Mouse (Mus musculus) intestine, embryonic 14.5 days (tissue): ENCODE results near the gene Capn11. TPM values are rescaled to one million over a fixed set of nuclear protein-coding genes. Genes with fewer than 3 reads are reported as not detected.

Experiments used
- ATAC-seq: fragments of 200-750 bp; cut with Nextera tagmentation; replicated peaks from 2 replicates; pipeline ENCODE4 v1.8.0; 2017; ENCODE audit warnings: low read depth, moderate number of reproducible peaks, moderate TSS enrichment, moderate library complexity; ENCODE audit not compliant: low FRiP score, low TSS enrichment
- DNase-seq: peaks from one replicate; pipeline ENCODE4 v3.0.0-alpha.2; 2018; ENCODE audit warnings: low spot score
- H3K27ac ChIP-seq: fragments of 300-500 bp; sonication (generic); 2 replicates; pipeline ENCODE4 v1.5.1; 2014; ENCODE audit warnings: low read depth, mild to moderate bottlenecking, control low read depth
- H3K27me3 ChIP-seq: fragments of 300-500 bp; sonication (generic); replicated peaks from 2 replicates; pipeline ENCODE4 v1.6.1; 2014; ENCODE audit warnings: low read length, control low read depth; ENCODE audit not compliant: control insufficient read depth, insufficient read depth
- H3K36me3 ChIP-seq: fragments of 300-500 bp; sonication (generic); 2 replicates; pipeline ENCODE4 v1.6.1; 2014; ENCODE audit warnings: low read length, control low read depth; ENCODE audit not compliant: control insufficient read depth, insufficient read depth
- H3K4me1 ChIP-seq: fragments of 300-500 bp; sonication (generic); replicated peaks from 2 replicates; pipeline ENCODE4 v1.6.1; 2014; ENCODE audit warnings: low read length, control low read depth, mixed read lengths; ENCODE audit not compliant: control insufficient read depth, insufficient read depth
- H3K4me2 ChIP-seq: fragments of 300-500 bp; sonication (generic); 2 replicates; pipeline ENCODE4 v1.6.1; 2014; ENCODE audit warnings: low read length
- H3K4me3 ChIP-seq: fragments of 300-500 bp; sonication (generic); 2 replicates; pipeline ENCODE4 v1.5.1; 2014; ENCODE audit warnings: low read depth, low read length, control low read depth, mixed read lengths
- H3K9ac ChIP-seq: fragments of 300-500 bp; sonication (generic); 2 replicates; pipeline ENCODE4 v1.6.1; 2014; ENCODE audit warnings: mild to moderate bottlenecking, low read length
- H3K9me3 ChIP-seq: fragments of 300-500 bp; sonication (generic); 2 replicates; pipeline ENCODE4 v1.6.1; 2016; ENCODE audit warnings: low read length, control low read depth; ENCODE audit not compliant: control insufficient read depth
- WGBS: fragments of 180-500 bp; shearing (Covaris S2); extraction: QIAGEN DNeasy Blood & Tissue Kit; methylation state at CpG from one replicate; pipeline ENCODE4 v1.1.7; 2014; 5-methylcytosine and 5-hydroxymethylcytosine counted together
- polyA plus RNA-seq: library from polyadenylated mRNA; unstranded; fragments of >200 nt; fragmentation: Nextera tagmentation; extraction: Ambion mirVana; gene quantifications from 2 replicates; pipeline ENCODE4 v1.2.1, GENCODE M21; 2014

Gene Capn11
- polyA plus RNA-seq, 1 experiment from 2014 or later: not detected

GRCm38 (mm10) chr17:45601325-45601724 is 57.8 kb downstream of the Capn11 start:
- 17% methylated on average over 22 of the region's 22 CpGs for WGBS
- Histone ChIP-seq H3K27ac (no peak overlapping the region), H3K9ac (no peak overlapping the region), H3K4me3 (no peak overlapping the region), H3K9me3 (no peaks in the 10 kb centered on the region), H3K4me1 (peaks cover 34% of the 10 kb centered on the region), H3K4me2 (peak overlapping the region; percentile 3; the same call in 1 of the 2 replicates), H3K27me3 (peaks cover 4% of the 10 kb centered on the region; the same call in 1 of the 2 replicates), H3K36me3 (no peaks in the 10 kb centered on the region)
- ATAC-seq (no peak), DNase-seq (peak; percentile 56)

DNA sequence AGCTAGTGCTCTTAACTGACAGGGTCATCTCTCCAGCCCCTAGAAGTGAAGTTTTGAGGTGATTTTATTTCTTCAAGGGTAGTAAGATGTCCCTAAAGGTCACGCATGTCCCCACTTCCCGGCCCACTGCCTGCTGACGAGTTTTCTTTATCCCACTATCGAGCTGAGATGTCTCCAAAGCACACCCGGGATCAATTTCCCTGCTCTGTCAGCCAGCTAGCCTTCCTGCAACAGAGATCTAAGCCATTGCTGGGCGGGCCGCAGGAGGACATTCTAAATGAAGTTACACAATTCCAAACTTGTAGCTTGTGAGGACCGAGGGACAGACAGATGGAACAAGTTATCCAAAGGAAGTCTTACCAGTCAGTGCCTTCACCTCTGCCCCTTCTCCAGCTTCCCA is 58.9 kb downstream of the Capn11 start:
- Histone ChIP-seq H3K4me2 (no peak overlapping the region), H3K9ac (no peak overlapping the region), H3K36me3 (no peaks in the 10 kb centered on the region), H3K4me1 (peaks cover 42% of the 10 kb centered on the region), H3K4me3 (no peak overlapping the region), H3K27ac (no peak overlapping the region), H3K9me3 (no peaks in the 10 kb centered on the region), H3K27me3 (peaks cover 4% of the 10 kb centered on the region; the same call in 1 of the 2 replicates)
- DNase-seq (no peak), ATAC-seq (no peak)
- WGBS: 71% methylated on average over 8 of the region's 8 CpGs

- peaks cover 48% of the 10 kb centered on the region for H3K4me1 ChIP-seq
- peak within 1 kb of the TSS; percentile 23 for H3K4me3 ChIP-seq
- DNase-seq (peak; percentile 77), ATAC-seq (peak; percentile 56)
- 19% methylated on average over 32 of the region's 32 CpGs for WGBS
- H3K4me2 ChIP-seq: peak within 1 kb of the TSS; percentile 61
- H3K36me3 ChIP-seq: no peaks in the 10 kb centered on the region
- H3K9me3 ChIP-seq: no peaks in the 10 kb centered on the region
- no peak within 1 kb of the TSS; the same call in 1 of the 2 replicates for H3K27ac ChIP-seq
- H3K9ac ChIP-seq: peak within 1 kb of the TSS; percentile 29; the same call in 1 of the 2 replicates
- peaks cover 4% of the 10 kb centered on the region; the same call in 1 of the 2 replicates for H3K27me3 ChIP-seq
Observed at GRCm38 (mm10) chr17:45599446-45600242, 59.5 kb downstream of the Capn11 start, which contains the start of gene Slc29a1. Gene Slc29a1 (minus strand): TSS chr17:45599606.

- Histone ChIP-seq H3K4me3 (no peak overlapping the region; the same call in 1 of the 2 replicates), H3K27me3 (peaks cover 6% of the 10 kb centered on the region; the same call in 1 of the 2 replicates), H3K4me1 (peaks cover 56% of the 10 kb centered on the region), H3K4me2 (peak overlapping the region; percentile 61), H3K9me3 (no peaks in the 10 kb centered on the region), H3K36me3 (no peaks in the 10 kb centered on the region), H3K27ac (no peak overlapping the region; the same call in 1 of the 2 replicates), H3K9ac (no peak overlapping the region)
- no peak for DNase-seq
- WGBS: 35% methylated on average over 3 of the region's 3 CpGs
- 0 out of 2 replicates have a peak, but pooled peaks have one; percentile 13 for ATAC-seq
Observed at GRCm38 (mm10) chr17:45598891-45599290, 60.2 kb downstream of the Capn11 start.

DNA sequence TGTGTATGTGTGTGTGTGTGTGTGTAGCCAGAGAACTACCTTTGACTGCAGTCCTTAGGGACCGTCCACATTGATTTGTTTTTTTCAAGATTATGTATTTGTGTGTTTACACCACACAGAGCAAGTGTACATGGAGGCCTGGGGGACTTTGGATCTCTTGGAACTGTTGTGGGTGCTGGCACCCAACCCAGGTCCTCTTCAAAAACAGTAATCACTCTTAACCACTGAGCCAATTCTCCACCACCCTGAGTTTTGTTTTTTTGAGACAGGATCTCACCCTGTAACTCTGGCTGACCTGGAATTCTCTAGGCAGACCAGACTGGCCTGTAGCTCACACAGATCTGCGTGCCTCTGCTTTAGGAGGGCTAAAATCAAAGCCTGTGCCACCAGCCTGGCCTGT is 60.7 kb downstream of the Capn11 start:
- H3K27me3 ChIP-seq: peaks cover 6% of the 10 kb centered on the region; the same call in 1 of the 2 replicates
- H3K4me3 ChIP-seq: no peak overlapping the region
- H3K9ac ChIP-seq: no peak overlapping the region
- DNase-seq (no peak), ATAC-seq (no peak)
- no peaks in the 10 kb centered on the region for H3K36me3 ChIP-seq
- H3K27ac ChIP-seq: no peak overlapping the region
- no peaks in the 10 kb centered on the region for H3K9me3 ChIP-seq
- no peak overlapping the region for H3K4me2 ChIP-seq
- H3K4me1 ChIP-seq: peaks cover 61% of the 10 kb centered on the region
- 87% methylated on average over 2 of the region's 2 CpGs for WGBS

- H3K9me3 ChIP-seq: no peaks in the 10 kb centered on the region
- H3K4me1 ChIP-seq: peaks cover 67% of the 10 kb centered on the region
- H3K27me3 ChIP-seq: peaks cover 6% of the 10 kb centered on the region; the same call in 1 of the 2 replicates
- H3K4me2 ChIP-seq: no peak overlapping the region
- DNase-seq (no peak), ATAC-seq (no peak)
- no peak overlapping the region for H3K4me3 ChIP-seq
- H3K9ac ChIP-seq: no peak overlapping the region
- H3K36me3 ChIP-seq: no peaks in the 10 kb centered on the region
- 34% methylated on average over 3 of the region's 3 CpGs for WGBS
- H3K27ac ChIP-seq: no peak overlapping the region
Observed at GRCm38 (mm10) chr17:45597787-45598186, 61.3 kb downstream of the Capn11 start.

GRCm38 (mm10) chr17:45596631-45597396 is 62.3 kb downstream of the Capn11 start:
- 46% methylated on average over 11 of the region's 11 CpGs for WGBS
- no peak overlapping the region for H3K4me2 ChIP-seq
- no peak overlapping the region for H3K9ac ChIP-seq
- H3K27me3 ChIP-seq: peaks cover 6% of the 10 kb centered on the region; the same call in 1 of the 2 replicates
- H3K4me3 ChIP-seq: no peak overlapping the region
- ATAC-seq (0 out of 2 replicates have a peak, but pooled peaks have one; percentile 33), DNase-seq (peak; percentile 80)
- H3K27ac ChIP-seq: 0 out of 2 replicates have a peak overlapping the region, but pooled peaks have one; percentile 16
- no peaks in the 10 kb centered on the region for H3K36me3 ChIP-seq
- H3K9me3 ChIP-seq: no peaks in the 10 kb centered on the region
- peaks cover 70% of the 10 kb centered on the region for H3K4me1 ChIP-seq

DNA sequence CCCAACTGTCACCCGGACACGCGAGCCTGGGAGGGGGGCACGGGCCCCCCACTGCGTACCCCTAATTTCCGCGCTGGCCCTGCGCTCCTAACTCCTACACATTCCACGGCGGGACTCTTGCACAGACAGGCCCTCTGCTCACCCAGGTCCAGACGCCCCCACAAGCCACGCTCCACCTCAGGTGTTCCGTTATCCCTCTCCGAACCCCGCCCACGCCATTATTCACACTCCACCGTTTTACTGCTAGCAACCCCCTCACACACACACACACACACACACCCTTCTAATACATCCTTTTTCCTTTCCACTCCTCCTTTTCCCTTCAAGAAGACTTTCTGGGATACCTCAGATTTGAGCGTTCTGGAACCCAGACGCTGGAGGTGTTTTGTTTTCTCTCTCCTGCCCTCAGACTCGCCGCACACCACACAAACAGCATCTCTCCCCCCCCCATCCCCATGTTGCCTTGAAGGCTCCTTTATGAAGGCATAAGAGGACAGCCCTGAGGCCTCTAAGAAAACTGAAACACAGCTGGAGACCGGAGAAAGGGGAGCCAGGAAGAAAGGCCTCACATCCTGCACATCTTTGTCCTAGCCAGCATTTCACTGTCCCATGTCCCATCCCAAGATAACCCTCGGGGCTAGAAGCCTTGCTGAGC is 63.3 kb downstream of the Capn11 start:
- H3K27me3 ChIP-seq: peaks cover 6% of the 10 kb centered on the region; the same call in 1 of the 2 replicates
- no peak for DNase-seq
- no peaks in the 10 kb centered on the region for H3K36me3 ChIP-seq
- peaks cover 61% of the 10 kb centered on the region for H3K4me1 ChIP-seq
- no peaks in the 10 kb centered on the region for H3K9me3 ChIP-seq
- peak overlapping the region; percentile 96 for H3K4me2 ChIP-seq
- H3K9ac ChIP-seq: peak overlapping the region; percentile 59
- H3K27ac ChIP-seq: 0 out of 2 replicates have a peak overlapping the region, but pooled peaks have one; percentile 22
- peak overlapping the region; percentile 51 for H3K4me3 ChIP-seq
- 8% methylated on average over 23 of the region's 23 CpGs for WGBS
- ATAC-seq: peak; percentile 10; the same call in 1 of the 2 replicates
